Mouse (Mus musculus) stomach, postnatal 0 days (tissue): ENCODE measurements around the gene Epb41. TPM values are rescaled to one million over a fixed set of nuclear protein-coding genes. Genes with fewer than 3 reads are reported as not detected.

ENCODE experiments used
- ATAC-seq: fragments of 200-750 bp; cut with Nextera tagmentation; 2 replicates; pipeline ENCODE4 v1.8.0; 2017; ENCODE audit not compliant: low FRiP score, low TSS enrichment
- DNase-seq: peaks from one replicate; pipeline ENCODE4 v3.0.0-alpha.2; 2016; ENCODE audit warnings: low spot score
- H3K27ac ChIP-seq: fragments of 300-500 bp; sonication (generic); replicated peaks from 2 replicates; pipeline ENCODE4 v1.5.1; 2014; ENCODE audit warnings: mild to moderate bottlenecking, control low read depth
- H3K27me3 ChIP-seq: fragments of 300-500 bp; sonication (generic); 2 replicates; pipeline ENCODE4 v1.6.1; 2014; ENCODE audit warnings: low read length; ENCODE audit not compliant: control insufficient read depth, insufficient read depth
- H3K36me3 ChIP-seq: fragments of 300-500 bp; sonication (generic); 2 replicates; pipeline ENCODE4 v1.6.1; 2014; ENCODE audit warnings: low read length, mixed read lengths; ENCODE audit not compliant: control insufficient read depth, insufficient read depth
- H3K4me1 ChIP-seq: fragments of 300-500 bp; sonication (generic); replicated peaks from 2 replicates; pipeline ENCODE4 v1.6.1; 2014; ENCODE audit warnings: antibody characterized with exemption; ENCODE audit not compliant: control insufficient read depth, insufficient read depth
- H3K4me2 ChIP-seq: fragments of 300-500 bp; sonication (generic); replicated peaks from 2 replicates; pipeline ENCODE4 v1.6.1; 2014; ENCODE audit warnings: low read depth, mild to moderate bottlenecking, control low read depth, moderate library complexity
- H3K4me3 ChIP-seq: fragments of 300-500 bp; sonication (generic); 2 replicates; pipeline ENCODE4 v1.5.1; 2014; ENCODE audit warnings: low read depth, low read length, control low read depth
- H3K9ac ChIP-seq: fragments of 300-500 bp; sonication (generic); 2 replicates; pipeline ENCODE4 v1.6.1; 2014; ENCODE audit warnings: mild to moderate bottlenecking, low read length, control low read depth, mixed read lengths
- H3K9me3 ChIP-seq: fragments of 300-500 bp; sonication (generic); 2 replicates; pipeline ENCODE4 v1.6.1; 2016; ENCODE audit warnings: low read length; ENCODE audit not compliant: control insufficient read depth
- CTCF ChIP-seq: IDR thresholded peaks from 2 replicates; pipeline ENCODE4 v1.5.1; 2016; ENCODE audit warnings: antibody characterized with exemption, low read depth, mild to moderate bottlenecking, moderate library complexity
- EP300 ChIP-seq: optimal IDR thresholded peaks from 2 replicates; pipeline ENCODE3; 2016; ENCODE audit warnings: antibody characterized with exemption
- WGBS: fragments of 180-500 bp; shearing (Covaris S2); extraction: QIAGEN DNeasy Blood & Tissue Kit; methylation state at CpG from one replicate; pipeline ENCODE4 v1.1.7; 2014; 5-methylcytosine and 5-hydroxymethylcytosine counted together
- polyA plus RNA-seq: library from polyadenylated mRNA; unstranded; fragments of >200 nt; fragmentation: Nextera tagmentation; extraction: Ambion mirVana; gene quantifications from 2 replicates; pipeline ENCODE4 v1.2.1, GENCODE M21; 2015

Epb41 gene
- polyA plus RNA-seq, 1 experiment from 2014 or later = 24.3 TPM

DNA sequence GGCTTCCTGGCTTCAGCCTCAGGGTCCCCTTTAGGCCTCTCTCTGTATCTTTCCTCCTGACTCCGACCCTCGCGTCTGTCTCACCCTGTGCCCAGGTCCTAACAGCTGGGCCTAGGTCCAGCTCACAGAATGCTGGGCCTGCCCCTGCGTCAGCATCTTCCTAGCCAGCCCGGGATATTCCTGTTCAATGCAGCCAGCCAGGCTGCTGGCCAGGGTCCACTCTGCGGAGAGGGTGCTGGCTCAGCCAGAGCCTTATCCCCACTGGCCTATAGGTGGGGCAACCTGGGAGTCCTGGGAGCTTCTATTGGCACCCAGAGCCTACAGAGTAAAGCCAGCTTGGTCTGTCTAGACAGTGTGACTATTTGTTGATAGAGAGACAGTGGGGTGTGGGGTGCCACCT is 2.2 kb downstream of the Epb41 start:
- Histone ChIP-seq H3K27ac (no peak overlapping the region), H3K9ac (peak overlapping the region; percentile 13; the same call in 1 of the 2 replicates), H3K4me2 (peak overlapping the region; percentile 98), H3K27me3 (no peaks in the 10 kb centered on the region), H3K4me1 (no peaks in the 10 kb centered on the region), H3K9me3 (no peaks in the 10 kb centered on the region), H3K36me3 (no peaks in the 10 kb centered on the region), H3K4me3 (peak overlapping the region; percentile 10; the same call in 1 of the 2 replicates)
- TF ChIP-seq EP300 (no peak), CTCF (peak; percentile 23; the same call in 1 of the 2 replicates)
- DNase-seq = peak; percentile 53
- 76% methylated on average over 6 of the region's 6 CpGs for WGBS
- no peak for ATAC-seq

DNA sequence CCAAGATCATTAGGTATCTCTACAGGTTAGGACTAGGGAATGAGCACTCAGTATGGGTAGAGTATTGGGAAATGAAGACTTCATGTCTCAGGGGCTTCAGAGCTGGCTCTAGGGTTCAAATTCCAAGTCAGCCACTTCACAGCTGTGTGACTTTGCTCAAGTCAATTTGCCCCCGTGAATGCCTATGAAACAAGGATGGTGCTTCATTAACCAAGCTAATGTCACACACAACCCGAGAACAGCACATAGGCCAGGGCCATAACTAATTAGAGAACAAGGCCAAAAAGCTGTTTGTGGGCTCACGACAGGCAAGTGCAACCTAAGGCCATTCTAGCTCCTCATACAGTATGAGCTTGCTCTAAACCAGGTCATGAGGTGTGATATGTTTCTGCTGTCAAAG is 3.0 kb downstream of the Epb41 start:
- 83% methylated on average over 3 of the region's 3 CpGs for WGBS

DNA sequence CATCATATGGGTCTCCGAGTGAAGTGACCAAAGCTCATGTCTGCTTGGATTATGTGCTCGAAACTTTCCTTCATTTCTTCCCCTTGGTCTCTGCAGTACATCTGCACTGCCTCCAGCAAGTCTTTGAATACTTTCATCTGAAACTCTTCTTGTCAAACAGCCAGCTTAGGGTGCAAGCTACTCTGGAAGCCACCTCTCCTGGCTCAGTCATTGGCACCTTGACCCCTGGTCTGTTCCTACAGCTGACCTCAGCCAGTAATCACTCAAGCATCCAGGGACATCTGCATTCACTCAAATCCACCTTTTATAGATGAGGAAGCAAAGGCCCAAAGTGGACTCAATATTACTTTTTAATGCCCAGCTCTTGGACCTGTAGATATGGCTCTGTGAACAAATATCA is 3.4 kb downstream of the Epb41 start:
- H3K36me3 ChIP-seq = no peaks in the 10 kb centered on the region
- WGBS = 90% methylated on average over 2 of the region's 2 CpGs
- no peak for TF ChIP-seq CTCF
- no peak for TF ChIP-seq EP300
- ATAC-seq (no peak), DNase-seq (no peak)
- no peak overlapping the region for H3K9ac ChIP-seq
- H3K4me3 ChIP-seq = no peak overlapping the region
- no peaks in the 10 kb centered on the region for H3K27me3 ChIP-seq
- no peaks in the 10 kb centered on the region for H3K4me1 ChIP-seq
- H3K27ac ChIP-seq = no peak overlapping the region
- no peak overlapping the region for H3K4me2 ChIP-seq
- H3K9me3 ChIP-seq = no peaks in the 10 kb centered on the region

More for the DNA sequence above, 3.0 kb downstream of the Epb41 start:
- H3K9me3 ChIP-seq = no peaks in the 10 kb centered on the region
- H3K4me1 ChIP-seq = no peaks in the 10 kb centered on the region
- DNase-seq (no peak), ATAC-seq (no peak)
- H3K27ac ChIP-seq = no peak overlapping the region
- no peak overlapping the region for H3K4me2 ChIP-seq
- H3K9ac ChIP-seq = no peak overlapping the region
- H3K36me3 ChIP-seq = no peaks in the 10 kb centered on the region
- H3K4me3 ChIP-seq = no peak overlapping the region
- H3K27me3 ChIP-seq = no peaks in the 10 kb centered on the region
- no peak for TF ChIP-seq CTCF
- TF ChIP-seq EP300 = no peak

DNA sequence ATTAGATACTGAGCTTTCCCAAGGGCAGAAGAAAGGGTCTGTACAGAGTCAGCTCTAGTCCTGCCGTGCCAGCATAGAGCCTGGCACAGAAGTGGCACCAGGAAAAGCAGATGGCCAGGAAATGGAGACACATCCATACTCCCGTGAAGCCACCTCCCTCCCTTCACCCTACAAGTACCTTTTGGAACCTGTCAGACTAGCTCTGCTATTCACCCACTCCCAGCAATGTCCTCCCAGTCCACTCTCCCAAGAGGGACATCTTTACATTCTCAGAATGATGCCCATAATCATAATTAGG is 7.2 kb downstream of the Epb41 start:
- no peak for DNase-seq
- TF ChIP-seq EP300 = no peak
- TF ChIP-seq CTCF = no peak
- H3K4me2 ChIP-seq = no peak overlapping the region
- H3K9me3 ChIP-seq = no peaks in the 10 kb centered on the region
- H3K27me3 ChIP-seq = no peaks in the 10 kb centered on the region
- no peak overlapping the region for H3K9ac ChIP-seq
- H3K4me3 ChIP-seq = no peak overlapping the region
- WGBS = 48% methylated on average over 2 of the region's 2 CpGs
- H3K27ac ChIP-seq = peak overlapping the region; percentile 40; the same call in 1 of the 2 replicates
- ATAC-seq = no peak
- H3K4me1 ChIP-seq = no peaks in the 10 kb centered on the region
- H3K36me3 ChIP-seq = no peaks in the 10 kb centered on the region

DNA sequence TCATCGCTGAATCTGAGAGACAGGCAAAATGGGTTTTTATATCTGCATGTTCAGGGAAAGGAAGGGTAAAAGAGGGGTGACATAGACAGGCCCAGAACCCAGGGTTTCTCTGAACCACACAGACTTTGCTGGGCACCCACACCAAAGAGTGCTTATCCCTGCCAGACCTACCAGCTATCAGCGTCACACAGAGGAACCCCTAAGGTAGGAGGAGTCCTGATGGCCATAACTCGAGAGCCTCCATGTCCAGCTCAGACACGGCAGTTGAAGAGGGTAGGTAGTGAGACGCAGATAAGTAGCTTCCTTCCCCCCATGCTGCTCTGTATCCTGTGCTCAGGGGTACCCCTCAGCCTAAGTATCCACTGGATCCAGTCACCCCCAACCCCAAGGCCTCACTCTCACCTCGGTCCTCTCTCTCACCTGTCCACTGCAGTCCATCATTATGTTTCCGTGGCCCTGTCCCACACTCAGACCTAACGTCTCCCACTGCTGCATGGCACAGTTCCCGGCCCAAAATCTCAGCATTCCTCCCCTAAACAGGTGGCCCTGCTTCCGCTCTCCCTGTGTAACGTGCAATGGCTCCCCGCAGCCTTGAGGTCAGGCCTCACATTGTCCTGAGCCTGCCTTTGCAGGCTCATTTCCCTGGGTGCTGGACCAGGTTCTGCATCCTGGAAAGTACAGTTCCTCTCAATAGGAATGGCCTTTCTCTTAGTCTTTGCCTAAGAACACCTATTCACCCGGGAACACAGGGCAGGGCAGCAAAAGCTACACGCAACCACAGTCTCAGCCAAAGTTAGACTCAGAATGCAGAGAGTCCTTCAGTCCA is 7.8 kb downstream of the Epb41 start:
- H3K9ac ChIP-seq = no peak overlapping the region
- H3K36me3 ChIP-seq = no peaks in the 10 kb centered on the region
- H3K4me3 ChIP-seq = no peak overlapping the region
- 78% methylated on average over 14 of the region's 14 CpGs for WGBS
- ATAC-seq (no peak), DNase-seq (no peak)
- H3K4me1 ChIP-seq = no peaks in the 10 kb centered on the region
- no peak for TF ChIP-seq CTCF
- TF ChIP-seq EP300 = no peak
- no peak overlapping the region for H3K4me2 ChIP-seq
- peak overlapping the region; percentile 40; the same call in 1 of the 2 replicates for H3K27ac ChIP-seq
- no peaks in the 10 kb centered on the region for H3K27me3 ChIP-seq
- H3K9me3 ChIP-seq = no peaks in the 10 kb centered on the region

DNA sequence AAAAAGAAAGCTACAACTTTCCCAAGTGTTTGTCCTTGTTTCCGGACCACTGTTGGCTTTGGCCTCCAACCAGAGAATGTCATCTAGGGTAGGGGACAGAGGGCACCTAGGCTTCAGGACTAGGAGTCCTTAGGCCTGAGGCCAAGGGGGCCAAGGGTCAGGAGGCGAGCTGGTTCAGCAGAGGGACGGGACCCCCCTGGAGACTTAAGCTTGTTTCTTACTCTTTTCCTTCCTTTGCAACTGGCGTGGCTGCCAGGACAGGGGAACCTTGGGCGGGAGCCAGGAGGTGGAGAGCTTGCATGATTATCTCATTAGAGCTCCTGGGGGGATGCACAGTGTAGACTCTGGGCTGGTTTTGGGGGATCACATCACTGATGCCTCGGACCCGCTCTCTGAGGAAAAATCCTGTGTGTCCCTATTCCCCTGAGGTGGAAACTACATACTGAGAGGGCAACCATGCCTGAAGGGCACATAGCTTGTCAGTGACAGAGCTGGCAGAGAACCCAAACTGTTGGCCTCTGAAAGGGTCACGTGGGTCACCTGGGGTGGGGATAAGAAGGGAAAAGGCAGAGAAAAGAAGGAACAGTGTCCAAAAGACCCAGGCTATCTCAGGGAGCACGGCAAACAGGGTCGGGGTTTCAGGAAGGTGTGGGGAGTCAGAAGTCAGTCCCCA is 8.9 kb downstream of the Epb41 start:
- Histone ChIP-seq H3K4me3 (no peak overlapping the region), H3K9me3 (no peaks in the 10 kb centered on the region), H3K4me1 (no peaks in the 10 kb centered on the region), H3K27me3 (no peaks in the 10 kb centered on the region), H3K9ac (no peak overlapping the region), H3K36me3 (no peaks in the 10 kb centered on the region), H3K4me2 (no peak overlapping the region), H3K27ac (no peak overlapping the region)
- TF ChIP-seq CTCF (no peak), EP300 (no peak)
- ATAC-seq (no peak), DNase-seq (peak; percentile 35)
- 56% methylated on average over 10 of the region's 10 CpGs for WGBS
